Mouse (Mus musculus) kidney, adult 9 months (tissue): Measurements from ENCODE around the gene Ppm1h.

ENCODE experiments used
- DNase-seq: peaks from one replicate; pipeline ENCODE4 v3.0.0; 2022

The Ppm1h gene

DNA sequence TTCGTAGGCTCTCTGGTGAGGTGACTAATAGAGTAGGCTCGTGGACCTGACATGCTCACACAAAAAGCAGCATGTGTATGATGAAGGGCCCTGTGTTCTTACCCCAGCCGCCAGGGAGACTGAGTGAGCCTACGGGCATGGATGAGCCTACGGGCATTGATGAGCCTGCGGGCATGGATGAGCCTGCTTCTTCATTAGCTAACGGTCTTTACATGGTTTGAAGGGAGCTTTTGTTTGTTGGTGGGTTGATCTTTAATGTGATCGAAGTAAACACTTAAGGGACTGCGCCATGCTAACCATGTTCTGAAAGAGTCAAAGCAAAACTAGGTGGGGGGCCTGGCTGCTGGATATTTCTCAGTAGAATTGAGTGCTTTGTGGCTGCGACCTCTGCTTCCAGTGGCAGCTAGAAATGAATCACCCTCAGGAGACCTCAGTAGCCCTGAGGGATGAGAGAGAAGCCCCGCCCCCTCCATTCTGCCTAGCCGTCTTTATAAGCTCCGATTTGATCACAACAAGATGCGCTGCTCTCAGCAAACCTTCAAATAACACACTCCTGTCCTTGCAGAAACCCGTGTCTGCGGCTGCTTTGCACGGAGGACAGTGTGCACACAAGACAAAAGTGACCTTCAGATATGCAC lies 183.9 kb downstream of the Ppm1h start:
- DNase-seq: no peak

DNA sequence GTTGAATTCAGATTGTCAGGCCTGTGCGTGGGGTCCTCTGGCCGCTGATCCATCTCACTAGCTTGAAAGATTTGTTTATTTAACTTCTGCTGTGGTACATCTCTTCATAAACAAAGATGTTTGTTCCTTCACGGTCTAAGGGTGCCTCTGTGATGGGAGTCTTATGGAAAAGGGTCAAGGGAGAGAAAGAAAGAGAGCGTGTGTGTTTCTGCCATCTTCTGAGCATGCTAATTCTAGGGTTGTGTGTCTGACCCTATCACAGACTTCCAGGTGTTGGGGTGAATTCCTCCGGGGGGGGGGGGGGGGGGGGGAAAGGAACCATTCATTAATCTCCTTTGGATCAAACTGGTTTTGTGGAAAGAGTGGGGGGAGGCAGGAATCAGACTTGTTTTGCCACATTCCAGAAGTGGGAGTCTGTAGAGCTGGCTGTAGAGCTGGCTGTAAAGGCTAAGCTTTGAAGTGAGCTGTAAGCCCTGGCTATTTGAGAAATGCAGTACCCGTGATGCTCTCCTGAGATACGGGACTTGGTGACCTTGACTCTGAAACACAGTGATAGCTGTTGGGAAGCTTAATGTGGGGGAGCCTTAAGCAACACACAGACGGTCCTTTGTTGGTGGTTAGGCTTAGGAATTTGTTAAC lies 191.4 kb downstream of the Ppm1h start:
- peak; percentile 76 for DNase-seq

DNA sequence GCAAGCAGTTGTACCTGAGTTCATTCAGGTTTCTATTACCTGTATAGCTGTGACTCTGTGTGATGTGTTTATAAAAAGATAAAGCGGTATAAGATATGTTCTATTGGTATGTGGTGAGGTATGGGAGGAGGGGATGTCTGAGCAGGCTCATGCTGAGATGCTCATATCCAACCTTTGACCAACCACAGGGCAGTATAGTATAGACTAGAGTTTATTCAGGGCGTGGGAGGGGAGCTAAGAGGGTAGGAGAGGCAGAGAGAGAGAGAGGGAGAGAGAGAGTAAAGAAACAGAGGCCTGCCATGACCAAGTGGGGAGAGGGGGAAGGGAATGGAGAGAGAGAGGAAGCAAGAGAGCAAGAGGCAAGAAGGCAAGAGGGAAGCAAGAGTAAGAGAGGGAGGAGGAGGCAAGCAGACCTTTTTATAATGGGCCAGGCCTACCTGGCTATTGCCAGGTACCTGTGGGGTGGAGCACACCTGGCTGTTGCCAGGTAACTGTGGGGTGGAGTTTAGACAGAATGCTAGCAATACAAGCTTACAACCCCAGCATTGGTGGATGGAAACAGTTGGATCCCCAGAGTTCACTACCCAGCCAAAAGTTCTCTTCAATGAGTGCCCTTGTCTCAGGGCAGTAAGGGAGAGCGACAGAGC lies 192.4 kb downstream of the Ppm1h start:
- no peak for DNase-seq

DNA sequence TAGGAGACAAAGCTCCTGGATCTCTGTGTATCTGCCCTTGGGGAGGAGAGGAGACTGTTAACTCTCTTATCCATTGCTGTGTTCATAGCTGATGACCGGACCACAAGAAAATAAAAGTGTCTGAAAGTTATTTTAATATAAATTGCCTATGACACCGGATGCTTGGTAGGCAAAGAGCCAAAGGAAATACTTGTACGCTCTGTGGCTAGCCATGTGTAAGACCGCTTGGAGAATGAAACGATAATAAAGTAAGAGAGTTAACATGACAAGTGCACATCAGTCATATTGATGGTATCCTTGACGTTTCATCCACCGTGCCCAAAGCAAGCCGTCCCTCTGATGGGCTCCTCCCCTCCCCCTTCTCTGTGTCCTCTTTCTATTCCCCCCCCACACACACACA lies 194.2 kb downstream of the Ppm1h start:
- no peak for DNase-seq

DNA sequence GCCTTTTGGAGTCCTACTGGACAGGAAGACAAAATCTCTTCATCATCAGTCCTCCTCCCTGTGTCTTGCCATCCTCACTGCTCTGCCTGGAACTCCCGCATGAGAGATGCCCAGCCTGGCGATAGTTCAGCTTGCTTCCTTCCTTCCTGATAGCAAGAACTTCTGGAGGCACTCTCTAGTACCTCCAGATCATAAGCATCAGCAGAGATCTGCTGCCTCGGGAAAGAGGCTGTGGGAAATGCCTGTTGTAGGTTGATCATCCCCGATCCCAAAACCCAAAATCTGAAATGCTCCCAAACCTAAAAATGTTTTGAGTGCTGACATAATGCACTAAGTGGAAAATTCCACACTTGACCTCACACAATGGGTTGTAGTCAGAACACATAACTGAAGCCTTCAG lies 198.4 kb downstream of the Ppm1h start:
- DNase-seq: no peak

DNA sequence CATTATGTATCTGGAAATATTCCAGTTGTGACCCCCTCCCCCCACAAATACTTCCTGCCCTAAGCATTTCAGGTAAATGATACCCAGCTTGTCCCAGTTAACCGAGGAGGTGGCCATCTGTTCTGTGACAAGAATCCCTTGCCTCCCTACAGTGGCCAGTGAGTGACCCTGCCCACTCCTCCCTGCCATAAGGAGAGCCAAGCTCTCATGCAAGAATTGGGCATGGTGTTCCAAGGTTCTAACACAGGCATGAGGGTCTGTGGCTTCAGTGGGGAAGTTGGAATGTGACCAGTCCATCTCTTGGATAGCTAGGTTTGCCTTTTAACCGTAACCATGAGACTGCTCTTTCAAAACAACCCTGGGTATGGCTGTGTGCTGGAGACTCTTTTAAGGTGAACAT lies 198.9 kb downstream of the Ppm1h start:
- DNase-seq: no peak

DNA sequence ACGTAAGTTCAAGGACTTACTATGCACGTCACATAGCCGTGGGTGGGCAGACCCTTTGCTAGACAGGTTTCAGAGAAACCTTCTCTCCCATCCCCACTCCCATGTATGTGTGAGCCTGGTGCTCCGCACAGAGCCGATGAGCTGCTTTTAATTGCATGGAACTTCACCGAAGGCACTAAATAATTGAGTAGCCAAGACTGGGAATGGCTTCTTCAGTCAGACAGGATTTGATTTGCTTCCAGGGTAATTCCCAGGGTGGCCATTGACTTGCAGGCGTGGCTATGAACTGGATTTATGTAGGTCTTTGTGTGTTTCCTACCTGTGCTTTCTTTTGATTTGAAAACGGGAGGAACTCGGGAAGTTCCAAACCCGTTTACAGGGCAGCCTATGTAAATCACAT lies 202.9 kb downstream of the Ppm1h start:
- DNase-seq: no peak

DNA sequence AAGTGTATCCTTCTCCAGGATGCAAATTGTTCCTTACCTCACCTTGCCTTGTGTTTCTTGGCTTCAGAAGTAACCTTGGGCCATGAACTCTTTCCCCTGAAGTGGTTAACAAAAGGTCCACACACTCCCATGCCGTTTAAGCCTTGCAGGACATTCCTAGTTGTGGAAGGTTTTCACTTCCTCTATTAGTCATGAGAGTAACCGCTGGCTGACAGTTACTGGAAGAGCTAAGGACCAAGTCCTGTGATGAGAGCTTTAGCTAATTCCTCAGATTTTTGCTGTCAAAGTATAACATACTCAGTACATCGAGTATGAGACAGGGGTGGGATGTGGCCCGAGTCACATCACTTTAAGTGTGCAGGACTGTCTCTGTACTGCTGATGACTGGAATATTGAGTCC lies 204.1 kb downstream of the Ppm1h start:
- DNase-seq: no peak

DNA sequence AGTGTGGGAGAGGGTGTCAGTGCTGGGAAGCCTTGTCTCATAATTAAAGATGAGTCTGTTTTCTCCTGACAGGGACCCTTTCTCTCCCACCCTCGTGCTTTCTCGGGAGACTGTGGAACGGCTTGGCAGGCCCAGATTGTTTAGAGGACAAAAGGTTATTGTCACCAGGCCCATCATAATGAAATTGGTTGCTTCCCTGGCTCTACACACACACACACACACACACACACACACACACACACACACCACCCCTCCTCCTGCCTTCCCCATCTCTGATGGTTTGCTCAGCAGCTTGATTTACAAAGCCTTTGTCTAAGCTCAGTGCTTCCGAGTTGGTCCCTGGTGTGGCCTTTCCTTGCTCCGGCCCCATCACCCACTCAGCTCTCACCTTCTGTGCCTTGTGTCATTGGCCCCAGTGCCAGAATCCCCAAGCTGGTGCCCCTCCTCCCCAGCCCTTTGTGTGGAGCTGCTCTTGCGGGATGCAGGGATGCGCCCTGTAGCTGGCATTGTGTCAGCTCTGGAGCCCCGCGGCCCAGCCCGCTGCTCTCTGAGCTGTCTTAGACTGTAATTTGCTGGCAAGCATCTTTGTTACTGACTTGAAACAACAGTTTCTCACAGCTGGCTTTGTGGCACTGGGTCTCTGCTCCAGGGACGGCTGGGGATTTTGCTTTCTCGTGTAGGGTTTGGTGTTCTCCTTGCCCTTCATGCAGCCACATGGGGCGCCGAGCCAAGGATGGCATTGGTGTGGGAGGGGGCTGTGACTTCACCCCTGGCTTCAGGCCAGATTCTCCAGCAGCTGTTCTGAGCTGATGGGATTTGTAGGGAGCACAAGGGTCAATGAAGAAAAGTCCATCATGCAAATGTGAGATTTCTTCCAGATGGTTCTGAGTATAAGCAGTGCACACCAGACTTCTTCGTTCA lies 205.5 kb downstream of the Ppm1h start:
- DNase-seq: peak; percentile 48

DNA sequence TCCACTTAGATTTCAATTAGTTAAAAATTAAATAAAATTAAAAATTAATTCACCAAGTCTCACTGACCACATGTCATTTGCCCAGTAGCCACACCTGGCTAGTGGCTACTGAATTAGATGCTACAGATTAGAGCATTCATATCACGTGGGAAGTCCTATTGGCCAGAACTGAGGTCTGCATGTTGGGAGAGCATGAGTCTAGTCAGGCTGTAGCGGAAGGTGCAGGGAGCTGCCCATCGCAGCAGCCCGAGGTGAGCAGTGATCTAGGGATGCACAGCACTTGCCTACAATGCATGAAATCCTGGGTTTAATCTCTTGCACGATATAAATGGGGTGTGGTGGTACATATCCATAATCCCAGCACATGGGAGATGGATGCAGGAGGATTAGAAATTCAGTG lies 206.7 kb downstream of the Ppm1h start:
- no peak for DNase-seq

DNA sequence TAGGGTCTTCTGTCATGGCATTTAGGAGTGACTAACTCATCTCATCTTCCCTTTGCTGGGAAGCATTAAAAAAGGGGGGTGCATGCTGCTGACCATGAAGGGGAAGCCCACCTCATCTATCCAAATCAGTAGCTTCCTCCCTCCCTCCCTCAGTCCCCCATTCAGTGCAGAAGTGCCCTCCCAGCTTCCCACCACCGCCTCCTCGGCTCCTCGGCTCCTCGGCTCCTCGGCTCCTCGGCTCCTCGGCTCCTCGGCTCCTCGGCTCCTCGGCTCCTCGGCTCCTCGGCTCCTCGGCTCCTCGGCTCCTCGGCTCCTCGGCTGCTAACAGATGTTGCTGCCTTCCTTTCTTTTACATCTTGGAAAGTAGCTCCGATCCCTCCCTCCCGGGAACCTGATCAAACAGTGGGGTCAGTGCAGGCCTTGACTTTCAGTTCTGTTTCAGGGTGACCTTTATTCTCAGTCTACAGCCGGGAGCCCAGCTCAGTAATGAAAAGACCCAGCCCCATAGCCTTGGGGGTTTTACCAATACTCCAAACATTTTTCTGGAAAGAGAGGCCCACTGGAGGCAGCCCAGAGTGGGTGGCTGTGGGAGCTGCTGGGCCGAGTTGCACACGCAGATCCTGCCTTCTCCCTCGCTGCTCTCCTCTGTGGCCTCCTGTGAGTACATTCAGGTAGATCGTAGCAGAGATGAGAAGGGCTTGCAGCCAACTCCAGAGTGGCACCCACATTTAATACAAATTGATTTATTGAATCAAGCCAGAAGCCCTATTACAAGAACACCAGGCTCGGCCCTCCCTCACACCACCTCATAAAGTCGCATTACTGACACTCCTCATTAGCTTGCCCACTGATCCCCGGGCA lies 207.7 kb downstream of the Ppm1h start:
- DNase-seq: no peak

DNA sequence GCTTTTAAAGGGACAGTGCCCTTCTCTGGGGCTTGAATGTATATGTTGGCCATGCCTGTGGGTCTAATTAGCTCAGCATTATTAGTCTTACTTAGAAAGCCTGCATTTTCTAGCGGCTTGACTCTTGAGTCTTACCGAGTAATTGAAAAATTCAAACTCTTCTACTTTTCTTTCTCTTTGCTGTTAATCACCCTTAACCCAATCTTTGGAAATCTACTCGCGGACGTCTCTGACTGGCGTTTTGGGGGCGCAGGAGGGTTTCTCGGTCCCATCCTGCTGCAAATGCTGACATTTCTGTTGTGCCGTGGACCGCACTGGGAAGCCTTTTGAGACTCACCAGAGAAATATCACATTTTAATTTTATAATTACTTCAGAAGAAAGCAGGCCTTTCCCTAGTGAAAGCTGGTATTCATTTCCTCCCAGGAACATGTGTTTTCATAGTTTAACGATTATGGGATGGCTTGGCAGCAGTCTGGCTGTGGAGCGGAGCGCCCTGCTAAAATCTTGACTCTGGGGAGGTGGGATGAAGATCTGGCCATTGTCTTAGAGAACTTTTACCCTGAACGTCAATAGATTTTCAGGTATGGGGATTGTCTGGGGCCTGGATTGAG lies 208.5 kb downstream of the Ppm1h start:
- no peak for DNase-seq

DNA sequence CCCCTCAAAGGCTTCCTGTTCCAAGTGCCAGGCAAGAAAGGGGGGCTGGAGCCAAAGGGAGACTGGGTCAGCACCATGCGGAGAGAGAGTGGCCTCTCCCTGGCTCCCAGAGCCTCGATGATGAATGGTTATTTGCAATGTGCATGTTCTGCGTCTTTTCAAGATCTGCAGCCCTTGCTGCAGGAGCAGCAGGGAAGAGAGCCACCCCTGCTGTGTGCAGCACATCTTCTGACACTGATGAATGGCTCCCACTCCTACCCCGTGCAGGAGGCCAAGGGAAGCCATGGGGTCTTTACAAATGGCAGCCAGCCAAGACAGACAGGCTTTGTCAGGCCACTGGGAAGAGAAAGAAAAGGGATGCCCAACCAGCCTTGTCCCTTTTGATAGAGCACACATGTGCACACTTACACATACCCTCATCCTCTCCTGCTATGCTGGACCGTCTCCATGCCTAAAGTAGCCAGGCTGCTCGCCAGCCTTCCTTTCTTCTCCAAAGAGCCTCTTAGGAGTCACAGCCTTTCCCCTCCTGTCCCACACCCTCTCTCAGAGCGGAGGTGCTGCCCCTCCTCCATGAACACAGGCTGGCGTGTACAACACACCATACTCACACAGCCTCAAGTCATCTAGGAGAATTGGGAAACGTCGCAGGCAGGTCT lies 209.1 kb downstream of the Ppm1h start:
- no peak for DNase-seq

DNA sequence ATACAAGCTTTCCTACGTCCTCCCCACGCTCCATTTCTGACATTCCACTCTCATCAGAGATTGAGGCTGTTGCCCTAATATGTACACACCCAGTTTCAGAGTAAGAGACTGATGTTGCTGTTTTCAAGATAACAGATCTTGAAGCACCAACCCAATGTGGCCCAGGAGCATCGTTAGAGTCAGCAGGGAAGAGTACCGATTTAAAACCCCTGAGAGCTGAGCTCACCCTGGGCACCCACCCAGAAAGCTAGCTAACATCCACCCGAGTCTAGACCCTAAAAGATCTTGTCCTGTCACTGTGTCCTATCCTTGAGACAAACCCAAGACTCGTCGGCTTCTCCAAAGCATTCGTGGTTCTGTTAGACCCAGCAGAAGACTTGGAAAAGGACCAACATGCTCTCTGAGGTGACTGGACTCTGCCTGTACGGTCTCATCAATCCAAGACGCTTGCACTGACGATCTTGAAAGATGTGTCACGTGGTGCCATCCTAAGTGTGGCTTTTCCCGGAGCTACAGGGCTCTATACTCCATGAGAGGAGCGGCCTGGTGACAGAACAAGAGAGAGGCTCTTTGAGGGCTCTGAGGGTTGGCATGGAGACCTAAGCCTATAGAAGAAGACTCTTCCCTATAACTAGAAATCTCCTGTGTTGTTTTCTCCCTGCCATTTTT lies 212.3 kb downstream of the Ppm1h start:
- no peak for DNase-seq

DNA sequence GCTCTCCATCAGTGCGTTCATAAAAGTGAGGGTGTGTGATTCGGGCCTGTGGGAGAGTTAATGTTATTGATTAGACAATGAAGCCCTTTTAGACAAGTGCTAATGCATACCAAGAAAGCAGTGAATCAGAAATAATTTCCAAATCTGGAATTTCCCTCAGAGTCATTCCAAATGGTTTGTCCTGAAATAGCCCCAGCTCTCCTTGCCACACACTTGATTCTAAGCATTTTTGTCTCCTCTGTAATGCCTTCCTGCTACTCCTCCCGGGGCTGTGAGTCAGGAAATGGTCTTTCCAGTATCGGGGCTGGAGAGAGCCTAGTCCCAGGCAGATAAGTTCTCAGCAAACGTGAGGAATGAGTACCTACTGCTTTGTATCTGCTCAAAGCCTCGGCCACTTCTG lies 212.9 kb downstream of the Ppm1h start:
- DNase-seq: peak; percentile 43

DNA sequence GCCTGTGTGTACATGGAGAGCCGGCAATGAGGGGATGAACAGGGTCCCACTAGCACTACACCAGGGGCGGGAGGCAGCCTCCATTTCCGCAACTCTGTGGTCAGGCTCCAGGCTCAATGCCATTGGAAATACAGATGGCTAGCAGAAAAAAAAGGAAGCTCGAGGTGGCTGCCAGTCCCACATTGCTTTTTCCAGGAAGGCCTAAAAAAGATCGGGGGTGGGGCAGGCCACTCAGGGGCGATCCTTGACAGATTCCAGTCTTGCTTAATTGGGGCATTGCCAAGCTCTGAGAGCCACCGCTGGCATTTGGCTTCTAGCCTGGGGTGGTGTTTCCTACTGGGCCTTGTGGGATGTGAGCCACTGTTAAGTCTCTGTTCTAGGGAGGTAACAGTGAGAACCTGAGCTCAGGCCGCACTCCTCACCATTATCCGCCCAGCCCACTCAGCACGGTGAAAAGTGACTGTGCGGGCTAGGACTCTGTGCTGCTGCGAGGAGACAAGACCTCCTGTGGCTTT lies 216.1 kb downstream of the Ppm1h start:
- peak; percentile 74 for DNase-seq

DNA sequence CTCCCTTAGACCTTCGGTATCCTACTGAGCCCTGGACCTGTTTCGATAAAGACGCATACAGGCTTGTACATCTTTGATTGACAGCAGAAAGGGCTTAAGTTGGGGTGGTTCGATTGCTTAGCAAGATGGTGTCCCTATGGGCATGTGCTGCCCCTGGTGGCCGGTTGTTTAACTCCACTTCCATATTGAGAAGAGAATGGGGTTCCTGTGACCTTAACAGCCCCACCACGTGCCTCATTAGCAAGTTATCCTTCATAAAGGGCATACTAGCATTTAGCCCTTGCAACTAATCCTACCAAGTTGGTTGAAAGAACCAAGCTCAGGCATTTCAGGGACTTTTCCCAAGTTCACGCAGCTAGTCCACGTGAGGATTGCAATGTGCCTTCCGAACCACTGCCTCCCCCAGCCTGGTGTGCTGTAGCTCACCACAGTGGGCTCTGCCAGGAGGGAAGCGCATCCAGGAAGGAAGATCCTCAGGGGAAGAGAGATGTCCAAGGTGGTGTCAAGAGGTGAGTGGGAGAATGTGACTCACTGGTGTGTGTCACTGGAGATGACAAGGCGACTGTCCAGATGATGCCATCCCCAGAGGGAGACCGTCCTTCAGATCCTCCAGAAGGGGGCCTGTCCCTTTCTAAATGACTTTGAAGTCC lies 216.7 kb downstream of the Ppm1h start:
- peak; percentile 76 for DNase-seq

DNA sequence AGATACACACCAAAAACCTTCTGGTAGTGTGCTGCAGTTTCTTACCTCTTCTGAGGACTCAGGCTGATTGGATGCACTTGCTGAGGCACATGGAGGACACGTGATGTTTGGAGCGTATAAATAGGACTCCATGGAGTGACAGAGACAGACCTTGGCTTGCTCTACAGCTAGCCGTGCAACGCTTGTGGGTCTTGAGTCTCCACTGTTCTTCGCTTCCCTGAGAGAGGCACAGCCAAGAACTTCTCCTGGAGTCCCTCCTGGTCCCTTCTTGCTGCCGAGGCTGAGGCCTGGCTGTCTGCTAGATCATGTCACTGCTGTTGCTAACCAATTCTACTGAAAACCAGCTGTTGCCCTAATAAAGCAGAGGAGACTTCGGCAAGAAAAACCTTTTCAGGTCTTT lies 221.4 kb downstream of the Ppm1h start:
- no peak for DNase-seq

DNA sequence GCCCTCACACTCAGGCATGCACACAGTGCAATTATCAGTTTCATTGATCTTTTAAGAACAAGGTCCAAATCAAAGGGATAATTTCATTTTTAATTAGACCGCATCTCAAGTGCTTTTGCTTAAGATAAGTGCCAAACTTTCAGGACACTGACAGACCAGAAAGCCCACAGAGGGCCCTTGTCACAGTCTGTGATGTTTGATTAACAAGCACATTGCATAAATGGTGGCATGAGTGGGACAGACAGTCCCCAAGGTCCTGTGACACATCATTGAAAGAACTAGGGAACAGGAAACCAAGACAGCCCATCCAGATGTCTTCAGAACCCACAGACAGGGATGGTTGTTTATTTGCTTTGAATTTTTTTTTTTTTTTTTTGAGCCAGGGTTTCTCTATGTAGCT lies 221.9 kb downstream of the Ppm1h start:
- no peak for DNase-seq

DNA sequence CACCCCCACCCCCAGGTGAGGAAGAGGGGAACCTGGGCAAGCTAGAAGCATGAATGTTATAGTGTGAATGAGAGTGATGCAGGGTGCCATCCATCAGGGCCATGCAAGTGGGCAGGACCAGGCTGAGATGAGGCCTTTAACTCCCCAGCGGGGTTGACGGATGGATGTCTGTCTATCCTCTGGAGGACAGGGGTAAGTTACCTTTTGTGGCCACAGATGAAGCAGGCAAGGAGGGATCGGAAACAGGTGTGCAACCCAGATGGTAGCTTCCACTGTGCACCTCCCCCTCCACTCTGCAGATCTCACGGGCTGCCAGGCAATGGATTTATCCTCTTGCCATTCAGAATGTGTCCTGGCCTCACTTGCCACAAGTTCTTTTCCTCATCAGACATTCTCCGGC lies 222.8 kb downstream of the Ppm1h start:
- no peak for DNase-seq
